Mouse (Mus musculus) adrenal gland, postnatal 14 days (tissue): ENCODE data around the gene Cacnb4. TPM values are rescaled to one million over a fixed set of nuclear protein-coding genes. Genes with fewer than 3 reads are reported as not detected.

ENCODE experiments used
- DNase-seq: peaks from one replicate; pipeline ENCODE4 v3.0.0; 2021; ENCODE audit warnings: mixed read lengths
- total RNA-seq: library from RNA; stranded (reverse); gene quantifications from 2 replicates; pipeline ENCODE4 v1.2.3, GENCODE M21; 2021

The Cacnb4 gene
- total RNA-seq, 1 experiment from 2014 or later = 1.9 TPM

DNA sequence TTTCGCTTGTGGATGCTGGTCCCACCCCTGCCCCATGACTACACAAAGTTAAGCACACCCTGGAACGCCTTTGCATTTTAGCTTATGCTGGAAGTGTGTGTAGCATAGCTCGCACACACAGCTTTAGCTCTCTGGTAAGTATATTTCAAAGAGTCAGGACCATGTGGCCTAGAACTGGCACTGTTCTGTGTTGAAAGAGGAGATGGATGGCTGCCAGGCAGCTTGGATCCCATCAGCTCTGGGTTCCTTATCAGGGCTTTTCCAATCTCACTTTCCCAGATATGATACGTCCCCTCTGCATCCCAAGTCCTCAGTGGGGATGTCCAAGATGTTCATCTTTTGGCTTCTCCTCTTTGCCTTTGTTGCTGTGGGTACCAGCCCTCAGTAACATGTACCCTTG is 157.9 kb downstream of the Cacnb4 start:
- DNase-seq = peak; percentile 20

GRCm38 (mm10) chr2:52516534-52516933 is 160.1 kb downstream of the Cacnb4 start:
- no peak for DNase-seq

- DNase-seq = no peak
These were observed 163.7 kb downstream of the Cacnb4 start for GRCm38 (mm10) chr2:52512865-52513388.

DNA sequence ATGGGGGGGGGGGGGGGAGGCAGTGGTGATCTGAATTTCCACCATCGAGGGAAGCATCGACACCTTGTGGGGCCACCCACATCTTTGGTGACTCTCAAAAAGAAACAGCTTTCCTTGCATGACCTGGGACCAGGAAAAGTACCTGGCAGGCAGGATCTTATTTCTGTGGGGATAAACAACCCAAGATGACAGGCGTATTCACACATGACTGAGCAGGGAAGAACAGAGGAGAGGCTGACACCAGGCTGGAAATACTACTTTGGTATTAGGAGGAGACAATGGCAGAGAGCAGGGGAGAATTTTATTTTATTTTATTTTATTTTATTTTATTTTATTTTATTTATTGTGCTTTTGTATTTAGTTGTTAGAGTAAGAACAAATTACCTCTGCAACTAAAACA is 164.4 kb downstream of the Cacnb4 start:
- no peak for DNase-seq

GRCm38 (mm10) chr2:52511799-52512198 is 164.8 kb downstream of the Cacnb4 start:
- DNase-seq = no peak

DNA sequence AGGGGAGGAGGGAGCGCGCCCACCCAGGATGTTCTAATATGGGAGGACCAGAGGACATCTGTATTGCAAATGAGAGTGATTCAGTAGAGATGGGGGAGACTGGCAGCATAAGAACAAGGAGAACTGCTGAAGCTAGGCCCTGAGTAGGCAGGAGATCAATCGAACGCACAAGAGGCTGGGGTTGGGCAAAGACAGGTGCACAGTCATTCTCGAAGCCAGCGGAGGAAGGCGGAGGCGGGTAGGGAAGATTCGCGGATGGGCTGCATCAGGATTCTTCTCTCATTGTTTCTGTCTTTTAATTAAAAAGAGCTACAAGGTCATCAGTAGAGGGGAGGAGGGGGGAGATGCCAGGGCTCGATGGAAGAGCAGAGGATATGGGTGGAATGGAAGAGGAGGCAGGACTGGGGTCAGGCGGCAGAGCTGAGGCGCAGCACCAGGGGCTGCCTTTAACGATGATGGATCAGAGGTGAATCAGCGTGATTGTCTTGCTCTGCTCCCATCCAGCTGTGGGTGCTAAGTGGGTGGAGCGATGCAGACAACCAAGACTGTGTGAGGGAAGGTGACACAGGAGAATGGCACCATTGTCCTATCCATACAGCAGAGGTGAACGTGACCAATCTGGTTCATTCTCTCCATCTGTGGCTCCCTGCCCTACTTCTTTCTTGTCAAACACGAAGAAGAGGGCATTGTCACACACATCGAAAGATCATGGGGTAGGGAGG is 166.7 kb downstream of the Cacnb4 start:
- DNase-seq = no peak

DNA sequence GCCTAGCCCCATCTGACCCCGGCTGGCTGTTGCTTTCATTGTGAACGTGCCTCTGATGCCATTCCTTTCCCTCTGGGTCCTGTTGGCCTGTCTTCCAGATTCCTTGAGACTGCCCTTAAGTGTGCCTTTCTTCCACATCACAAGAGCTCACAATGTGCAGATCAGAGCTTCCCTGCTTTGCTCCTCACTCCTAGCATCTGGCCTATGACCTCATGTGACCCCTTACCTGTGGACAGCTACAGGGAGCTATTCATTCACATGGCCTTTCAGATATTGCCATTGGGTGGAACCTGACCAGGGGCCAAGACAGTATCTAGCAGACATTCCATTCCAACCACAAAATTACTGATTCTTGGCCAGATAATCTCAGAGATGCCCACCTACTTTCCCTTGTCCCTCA is 171.5 kb downstream of the Cacnb4 start:
- DNase-seq = peak; percentile 19

DNA sequence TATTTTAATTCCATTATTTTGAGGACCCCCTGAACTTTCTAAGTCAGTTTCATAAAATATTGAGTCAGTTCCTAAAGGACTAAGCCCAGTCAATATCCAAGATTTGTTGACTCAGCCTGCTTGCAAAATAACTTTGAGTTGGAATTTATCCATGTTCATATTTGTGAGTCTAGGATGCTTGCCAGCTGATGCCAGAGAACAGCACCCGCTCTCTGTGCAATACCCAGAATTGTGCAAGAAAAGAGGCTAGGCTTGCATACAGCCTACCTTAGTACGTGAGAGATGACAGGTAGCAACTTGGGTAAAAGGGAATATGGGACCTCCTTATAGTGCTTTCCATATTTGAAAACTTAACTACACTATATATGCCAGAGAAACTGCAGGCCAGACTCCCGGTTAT is 171.9 kb downstream of the Cacnb4 start:
- peak; percentile 29 for DNase-seq

- no peak for DNase-seq
These were observed 176.8 kb downstream of the Cacnb4 start for GRCm38 (mm10) chr2:52499849-52500262.

GRCm38 (mm10) chr2:52499101-52499537 is 177.5 kb downstream of the Cacnb4 start:
- DNase-seq = no peak

DNA sequence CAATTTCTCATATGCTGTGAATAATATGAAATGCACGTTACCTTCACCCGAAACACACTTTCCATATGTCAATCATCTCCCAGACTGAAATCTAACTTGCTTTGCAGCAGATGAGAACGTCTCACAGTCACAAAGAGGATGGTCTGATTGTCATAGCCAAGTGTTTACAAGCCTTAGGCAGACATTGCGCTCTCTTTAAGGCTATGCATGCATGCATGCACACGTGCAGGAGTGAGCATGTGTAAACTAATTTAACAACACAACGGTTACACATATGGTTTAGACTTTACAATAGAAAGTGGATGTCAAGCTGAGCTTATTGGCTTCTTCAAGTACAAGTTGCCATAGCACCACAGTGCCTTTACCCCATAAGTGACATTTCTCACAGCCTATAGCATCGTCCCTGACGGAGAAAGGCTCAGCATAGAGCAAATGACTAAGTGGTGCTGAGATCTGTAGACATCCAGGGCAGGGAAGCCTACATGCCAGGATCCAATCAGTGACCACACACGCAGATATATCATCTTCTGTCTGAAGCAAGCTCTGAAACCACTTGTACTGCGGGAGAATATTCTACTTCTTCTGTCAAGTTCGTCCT is 181.4 kb downstream of the Cacnb4 start:
- DNase-seq = no peak

DNA sequence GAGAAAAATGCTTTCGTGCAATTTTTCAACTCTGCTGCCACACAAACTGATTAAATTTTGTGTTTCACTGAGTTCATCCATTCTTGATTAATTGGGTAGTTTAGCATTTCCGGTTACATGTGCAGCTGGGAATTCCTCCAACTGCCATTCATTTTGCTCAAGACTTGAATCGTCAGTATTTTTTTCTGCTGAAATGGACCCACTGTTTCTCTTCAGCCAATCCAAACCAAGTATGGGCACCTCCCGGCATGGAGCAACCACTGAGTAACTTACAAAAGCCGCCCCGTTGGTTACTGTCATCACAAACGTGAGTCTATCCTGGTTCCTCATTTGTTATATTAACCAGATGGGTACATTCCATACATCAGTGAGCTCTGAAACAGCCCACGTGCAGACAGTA is 182.4 kb downstream of the Cacnb4 start:
- DNase-seq = no peak

DNA sequence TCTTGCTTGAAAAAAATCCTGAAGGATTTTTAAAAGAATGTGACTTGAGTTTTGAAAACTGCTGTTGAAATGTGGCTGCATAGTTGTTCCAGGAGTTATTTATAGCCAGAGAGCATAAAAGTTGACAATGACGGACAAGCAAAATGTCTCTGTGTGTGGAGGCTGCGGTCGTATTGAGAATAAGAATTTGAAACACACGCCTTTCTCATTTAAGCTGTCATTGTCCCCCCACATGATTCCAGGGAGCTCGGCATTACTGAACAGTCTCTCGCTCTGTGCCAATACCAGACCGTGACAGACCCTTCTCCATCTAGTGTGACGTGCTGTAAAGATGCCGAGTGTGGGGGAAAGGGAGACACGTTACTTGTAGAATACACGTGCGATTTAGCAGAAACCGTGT is 183.8 kb downstream of the Cacnb4 start:
- DNase-seq = no peak

GRCm38 (mm10) chr2:52489840-52490239 is 186.8 kb downstream of the Cacnb4 start:
- no peak for DNase-seq

DNA sequence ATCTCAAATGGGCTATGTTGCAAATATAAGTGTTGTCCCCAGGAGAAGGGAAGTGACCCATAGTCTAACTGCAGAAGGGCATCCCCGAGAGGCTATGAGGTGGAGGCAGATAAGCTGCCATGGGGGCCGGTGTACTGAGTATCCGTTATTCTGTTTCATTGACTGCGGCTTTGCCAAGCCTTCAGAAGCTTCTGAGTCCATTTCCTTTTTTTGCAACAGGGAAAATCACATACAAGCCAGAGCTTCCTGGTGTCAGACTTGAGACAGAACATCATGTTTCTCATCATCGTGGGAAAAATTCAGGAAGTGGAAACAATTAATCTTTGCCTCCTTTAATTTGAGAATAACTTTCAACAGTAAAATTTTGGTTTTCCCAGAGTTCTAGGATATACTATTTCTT is 193.1 kb downstream of the Cacnb4 start:
- no peak for DNase-seq

GRCm38 (mm10) chr2:52480476-52480875 is 196.2 kb downstream of the Cacnb4 start:
- DNase-seq = no peak

DNA sequence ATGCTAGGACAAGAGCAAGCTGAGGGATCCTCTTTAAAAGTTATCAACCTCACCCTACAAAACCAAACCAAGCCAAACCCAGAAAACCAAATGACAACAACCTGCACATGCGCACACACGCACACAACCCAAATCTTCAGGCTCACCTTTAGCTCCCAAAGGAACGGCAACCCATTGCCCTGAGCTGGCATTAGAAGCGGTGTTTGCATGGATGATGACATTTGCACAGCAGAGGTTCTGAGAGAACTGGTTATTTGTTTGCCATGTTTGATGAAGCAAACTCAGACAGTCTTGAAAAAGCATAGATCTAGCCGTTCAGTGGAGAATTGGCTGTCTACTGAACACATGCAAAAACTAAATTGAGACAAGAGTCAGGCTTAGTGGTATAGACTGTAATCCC is 198.1 kb downstream of the Cacnb4 start:
- no peak for DNase-seq

GRCm38 (mm10) chr2:52477550-52477907 is 199.1 kb downstream of the Cacnb4 start:
- DNase-seq = no peak

GRCm38 (mm10) chr2:52476801-52477549 is 199.7 kb downstream of the Cacnb4 start:
- DNase-seq = peak; percentile 29

- no peak for DNase-seq
These were observed 200.8 kb downstream of the Cacnb4 start for GRCm38 (mm10) chr2:52475854-52476253.

- DNase-seq = no peak
These were observed 202.1 kb downstream of the Cacnb4 start for GRCm38 (mm10) chr2:52474570-52474969.

GRCm38 (mm10) chr2:52471545-52472291 is 204.9 kb downstream of the Cacnb4 start:
- peak; percentile 37 for DNase-seq
